Comparison of ENCODE assay signal across 22 mouse cellular contexts in genomic region chr12:16018237-16018636, GRCm38 (mm10).
DNase-seq lines count a peak whose midpoint lies in the region; ATAC-seq and TF ChIP-seq lines count a peak whose summit lies in the region.
"Had no signal": no experiment of that assay in that cellular context is flagged by ENCODE, and none has a peak within 500 bp of the region (broad histone marks: within the 10 kb centered on the region; RNA-seq: fewer than 3 reads in every experiment).

No protein-coding gene starts in this region.

- H3K36me3 ChIP-seq in C2C12 (ENCODE audit: control insufficient read depth, insufficient read depth), result no peaks in the 10 kb centered on the region
- H3K36me3 ChIP-seq: embryonic facial prominence, embryonic 13.5 days; embryonic facial prominence, embryonic 15.5 days; forebrain, embryonic 10.5 days; forebrain, embryonic 12.5 days had no signal

- H3K79me3 ChIP-seq in C2C12 (ENCODE audit: low read depth), result no peaks in the 10 kb centered on the region

- no peaks in the 10 kb centered on the region for H3K79me2 ChIP-seq in C2C12 (ENCODE audit: control insufficient read depth, insufficient read depth)

- H3ac ChIP-seq in C2C12 (ENCODE audit: control insufficient read depth, insufficient read length, low read depth), result no peak overlapping the region

- no peaks in the 10 kb centered on the region for H3K27me3 ChIP-seq in C2C12 (ENCODE audit: control insufficient read depth, insufficient read depth, insufficient read length)
- H3K27me3 ChIP-seq: embryonic facial prominence, embryonic 13.5 days; embryonic facial prominence, embryonic 15.5 days; forebrain, embryonic 12.5 days had no signal

- ATAC-seq in granulocyte monocyte progenitor cell, adult 5-6 weeks (replicated peaks; ENCODE audit: poor library complexity, severe bottlenecking), result peak; percentile 78
- ATAC-seq: forebrain, embryonic 14.5 days; forebrain, embryonic 16.5 days had no signal

- TF ChIP-seq CTCF in C2C12 (IDR thresholded peaks at IDR 0.05; ENCODE audit: control insufficient read depth, insufficient read depth, insufficient read length), result no peak

- no peak overlapping the region for H3K4me3 ChIP-seq in C2C12 (ENCODE audit: insufficient read depth, poor library complexity, severe bottlenecking)
- H3K4me3 ChIP-seq: embryonic facial prominence, embryonic 13.5 days; embryonic facial prominence, embryonic 15.5 days; erythroblast, embryonic 14.5 days; forebrain, embryonic 10.5 days; forebrain, embryonic 12.5 days had no signal

- no peak for DNase-seq in ovary, adult 18-20 months (ENCODE audit: low spot score)
- no peak for DNase-seq in urinary bladder, postnatal 4 days (ENCODE audit: low spot score in 2 of 2)
- DNase-seq in adrenal gland, postnatal 14 days, result no peak
- DNase-seq: adrenal gland, adult 2 months; adrenal gland, postnatal 10 days; adrenal gland, postnatal 36 days; B cell, adult 2 months; cerebellum, adult 11-12 months; cerebellum, adult 2 months; cerebellum, adult 9-10 months; cerebellum, postnatal 10 days; cerebellum, postnatal 25 days; embryo, embryonic 11 days had no signal

TF ChIP-seq in C2C12, 6 proteins besides CTCF, POLR2A, EP300 and RAD21:
- TF ChIP-seq MYOD1 (IDR thresholded peaks at IDR 0.05; ENCODE audit: control insufficient read depth, insufficient read length, low read depth) (no peak), FOSL1 (IDR thresholded peaks at IDR 0.05; ENCODE audit: insufficient read depth, low read length, poor library complexity, severe bottlenecking) (no peak), USF1 (IDR thresholded peaks at IDR 0.05; ENCODE audit: low read depth) (peak; percentile 69), CEBPB (IDR thresholded peaks at IDR 0.05; ENCODE audit: low read depth) (peak; percentile 74)
